Mouse (Mus musculus) kidney, postnatal 0 days (tissue): ENCODE data around the gene Asb17. TPM values are rescaled to one million over a fixed set of nuclear protein-coding genes. Genes with fewer than 3 reads are reported as not detected.
"Not testable (repeated sequence)": the region's sequence is repeated elsewhere in the genome, so short reads cannot be mapped to it uniquely, and the experiment has no call there.

Experiments
- ATAC-seq: fragments of 200-750 bp; cut with Nextera tagmentation; replicated peaks from 2 replicates; pipeline ENCODE4 v1.8.0; 2017; ENCODE audit warnings: low read depth, moderate number of reproducible peaks, moderate TSS enrichment, moderate library complexity; ENCODE audit not compliant: low FRiP score
- DNase-seq: peaks from one replicate; pipeline ENCODE4 v3.0.0-alpha.2; 2016; ENCODE audit warnings: low spot score
- H3K27ac ChIP-seq: fragments of 300-500 bp; sonication (generic); 2 replicates; pipeline ENCODE4 v1.5.1; 2014; ENCODE audit warnings: mild to moderate bottlenecking
- H3K27me3 ChIP-seq: fragments of 300-500 bp; sonication (generic); 2 replicates; pipeline ENCODE4 v1.6.1; 2014; ENCODE audit warnings: low read length, mixed read lengths; ENCODE audit not compliant: insufficient read depth
- H3K36me3 ChIP-seq: fragments of 300-500 bp; sonication (generic); 2 replicates; pipeline ENCODE4 v1.6.1; 2014; ENCODE audit warnings: low read length, mixed read lengths; ENCODE audit not compliant: insufficient read depth
- H3K4me1 ChIP-seq: fragments of 300-500 bp; sonication (generic); replicated peaks from 2 replicates; pipeline ENCODE4 v1.6.1; 2014; ENCODE audit warnings: antibody characterized with exemption, low read length, mixed read lengths; ENCODE audit not compliant: insufficient read depth
- H3K4me2 ChIP-seq: fragments of 300-500 bp; sonication (generic); 2 replicates; pipeline ENCODE4 v1.6.1; 2014; ENCODE audit warnings: mild to moderate bottlenecking, low read length, moderate library complexity, mixed read lengths
- H3K4me3 ChIP-seq: fragments of 300-500 bp; sonication (generic); replicated peaks from 2 replicates; pipeline ENCODE4 v1.5.1; 2014; ENCODE audit warnings: low read depth, low read length
- H3K9ac ChIP-seq: fragments of 300-500 bp; sonication (generic); 2 replicates; pipeline ENCODE4 v1.6.1; 2014; ENCODE audit warnings: low read depth, low read length
- H3K9me3 ChIP-seq: fragments of 300-500 bp; sonication (generic); replicated peaks from 2 replicates; pipeline ENCODE4 v1.6.1; 2016; ENCODE audit warnings: low read length, inconsistent platforms, mixed read lengths
- CTCF ChIP-seq: IDR thresholded peaks from 2 replicates; pipeline ENCODE4 v1.5.1; 2016; ENCODE audit warnings: antibody characterized with exemption, low read depth, mild to moderate bottlenecking, moderate library complexity
- WGBS: fragments of 180-500 bp; shearing (Covaris S2); extraction: QIAGEN DNeasy Blood & Tissue Kit; methylation state at CpG from one replicate; pipeline ENCODE4 v1.1.7; 2014; 5-methylcytosine and 5-hydroxymethylcytosine counted together
- polyA plus RNA-seq: library from polyadenylated mRNA; unstranded; fragments of >200 nt; fragmentation: Nextera tagmentation; extraction: Ambion mirVana; gene quantifications from 2 replicates; pipeline ENCODE4 v1.2.1, GENCODE M21; 2015

Gene Asb17
- polyA plus RNA-seq, 1 experiment from 2014 or later, result not detected

DNA sequence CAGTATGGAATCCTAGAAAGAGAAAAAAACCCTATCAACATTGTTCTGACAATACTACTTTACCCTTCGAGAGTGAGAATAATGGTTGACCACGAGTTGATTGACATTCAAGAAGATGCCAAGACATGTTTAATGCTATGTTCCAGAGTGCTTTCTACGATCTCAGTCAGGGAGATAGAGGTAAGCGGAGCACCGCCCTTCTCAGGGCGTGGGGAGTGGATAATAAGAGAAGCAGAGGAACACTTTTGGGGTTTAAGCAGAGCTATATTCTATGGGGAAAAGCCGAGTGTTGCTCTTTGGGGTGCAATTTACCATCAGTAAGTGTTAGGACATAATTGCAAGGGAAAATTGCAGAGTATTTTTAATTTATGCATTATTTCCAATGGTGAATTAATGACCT, 6.8 kb downstream of the Asb17 start:
- Histone ChIP-seq H3K27ac (no peak overlapping the region), H3K27me3 (no peaks in the 10 kb centered on the region), H3K4me3 (no peak overlapping the region), H3K4me2 (no peak overlapping the region), H3K9ac (no peak overlapping the region), H3K9me3 (no peaks in the 10 kb centered on the region), H3K36me3 (no peaks in the 10 kb centered on the region), H3K4me1 (0 out of 2 replicates have a peak, but pooled peaks cover 5% of the 10 kb centered on the region)
- 85% methylated on average over 7 of the region's 7 CpGs for WGBS
- no peak for DNase-seq
- ATAC-seq, result no peak
- no peak for TF ChIP-seq CTCF

DNA sequence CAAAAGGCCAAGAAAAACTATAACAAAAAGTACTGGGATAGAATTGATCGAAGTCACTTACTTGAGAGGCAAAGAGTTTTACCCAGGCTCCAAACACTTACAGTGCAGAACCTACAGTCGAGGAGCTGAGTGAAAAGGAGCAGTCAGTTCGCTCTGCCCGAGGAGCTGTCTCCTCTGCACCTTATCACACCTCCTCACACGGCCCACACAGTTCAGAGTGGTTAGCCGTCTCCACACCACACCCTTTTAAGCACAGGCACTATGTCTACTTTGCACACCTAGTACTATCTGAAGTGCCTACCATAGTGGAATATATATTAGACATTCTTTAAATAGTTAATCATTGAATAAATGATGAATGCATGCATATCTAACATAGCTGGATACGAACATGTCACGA, 8.3 kb downstream of the Asb17 start:
- Histone ChIP-seq H3K4me2 (no peak overlapping the region), H3K4me1 (0 out of 2 replicates have a peak, but pooled peaks cover 5% of the 10 kb centered on the region), H3K27me3 (no peaks in the 10 kb centered on the region), H3K9me3 (no peaks in the 10 kb centered on the region), H3K27ac (no peak overlapping the region), H3K9ac (no peak overlapping the region), H3K36me3 (no peaks in the 10 kb centered on the region), H3K4me3 (no peak overlapping the region)
- ATAC-seq (no peak), DNase-seq (no peak)
- no peak for TF ChIP-seq CTCF
- 64% methylated on average over 8 of the region's 8 CpGs for WGBS

DNA sequence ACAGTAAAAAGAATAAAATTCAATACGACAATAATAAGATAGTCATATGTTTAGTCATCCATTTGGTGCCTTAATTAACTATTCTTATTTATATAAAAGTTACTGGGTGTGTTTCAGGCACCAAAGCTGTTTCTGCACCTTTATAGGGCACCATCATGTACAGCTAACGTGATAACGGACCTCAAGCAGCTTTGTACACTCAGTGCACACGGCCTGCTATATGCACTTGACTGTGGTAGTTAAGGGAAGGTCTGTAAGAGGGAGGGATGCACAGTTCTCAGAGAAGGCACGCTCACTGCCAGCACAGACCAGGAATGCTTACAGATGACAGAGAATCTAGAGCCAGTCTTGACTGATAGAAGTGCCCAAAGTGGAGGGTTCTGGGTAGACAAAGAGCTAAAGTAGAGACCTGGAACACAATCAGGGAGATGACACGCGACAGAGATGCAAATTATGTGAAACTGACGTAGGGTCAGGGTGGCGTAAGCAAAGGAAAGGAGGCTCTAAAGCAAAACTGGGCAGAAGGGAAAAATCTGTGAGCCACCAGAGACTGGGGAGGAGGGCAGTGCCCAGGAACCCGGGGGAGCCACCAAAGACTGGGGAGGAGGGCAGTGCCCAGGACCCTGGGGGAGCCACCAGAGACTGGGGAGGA, 14.5 kb downstream of the Asb17 start:
- Histone ChIP-seq H3K27me3 (no peaks in the 10 kb centered on the region), H3K4me3 (no peak overlapping the region), H3K4me2 (no peak overlapping the region), H3K9ac (no peak overlapping the region), H3K36me3 (no peaks in the 10 kb centered on the region), H3K27ac (no peak overlapping the region), H3K4me1 (no peaks in the 10 kb centered on the region), H3K9me3 (no peaks in the 10 kb centered on the region)
- WGBS, result 77% methylated on average over 10 of the region's 10 CpGs
- ATAC-seq (no peak), DNase-seq (no peak)
- no peak for TF ChIP-seq CTCF

DNA sequence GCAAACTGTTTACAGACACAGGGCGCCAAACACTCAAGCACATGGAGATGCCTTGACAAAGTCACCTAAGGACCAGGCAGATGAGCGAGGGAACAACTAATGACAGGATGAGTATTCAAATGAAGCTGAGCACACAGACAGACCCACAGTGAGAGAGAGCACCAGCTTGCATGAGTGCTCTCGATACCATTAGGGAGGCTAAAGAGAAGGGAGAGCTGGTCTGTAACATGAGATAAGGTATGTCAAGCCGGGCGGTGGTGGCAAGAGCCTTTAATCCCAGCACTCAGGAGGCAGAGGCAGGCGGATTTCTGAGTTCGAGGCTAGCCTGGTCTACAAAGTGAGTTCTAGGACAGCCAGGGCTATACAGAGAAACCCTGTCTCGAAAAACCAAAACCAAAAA, 16.4 kb downstream of the Asb17 start:
- not testable (repeated sequence) for DNase-seq, H3K9me3 ChIP-seq, H3K4me1 ChIP-seq, H3K27me3 ChIP-seq, H3K27ac ChIP-seq, H3K36me3 ChIP-seq, H3K4me3 ChIP-seq, ATAC-seq, H3K4me2 ChIP-seq, H3K9ac ChIP-seq
- WGBS, result 86% methylated on average over 8 of the region's 8 CpGs

DNA sequence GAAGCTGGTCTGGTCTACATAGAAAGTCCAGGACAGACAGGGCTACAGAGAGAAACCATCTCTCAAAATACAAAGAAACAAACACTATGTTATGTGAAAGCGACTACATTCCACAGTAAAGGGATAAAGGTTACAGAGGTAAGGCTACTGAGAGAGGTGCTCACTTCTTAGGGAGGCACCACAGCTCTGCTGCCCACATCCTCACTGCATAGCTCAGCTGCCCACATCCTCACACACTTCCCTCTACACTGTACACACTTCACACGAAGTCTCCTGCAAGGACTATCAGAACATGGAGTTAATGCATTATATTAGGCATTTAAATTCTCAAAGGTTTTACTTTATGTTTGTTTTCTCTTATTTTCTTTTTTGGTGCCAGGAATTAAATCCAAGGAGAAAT, 19.8 kb downstream of the Asb17 start:
- no peaks in the 10 kb centered on the region for H3K27me3 ChIP-seq
- no peaks in the 10 kb centered on the region for H3K9me3 ChIP-seq
- H3K27ac ChIP-seq, result no peak overlapping the region
- no peak overlapping the region for H3K4me3 ChIP-seq
- no peaks in the 10 kb centered on the region for H3K4me1 ChIP-seq
- no peak for ATAC-seq
- no peak for TF ChIP-seq CTCF
- no peak overlapping the region for H3K4me2 ChIP-seq
- H3K36me3 ChIP-seq, result no peaks in the 10 kb centered on the region
- no peak for DNase-seq
- WGBS, result 86% methylated on average over 2 of the region's 2 CpGs
- no peak overlapping the region for H3K9ac ChIP-seq

DNA sequence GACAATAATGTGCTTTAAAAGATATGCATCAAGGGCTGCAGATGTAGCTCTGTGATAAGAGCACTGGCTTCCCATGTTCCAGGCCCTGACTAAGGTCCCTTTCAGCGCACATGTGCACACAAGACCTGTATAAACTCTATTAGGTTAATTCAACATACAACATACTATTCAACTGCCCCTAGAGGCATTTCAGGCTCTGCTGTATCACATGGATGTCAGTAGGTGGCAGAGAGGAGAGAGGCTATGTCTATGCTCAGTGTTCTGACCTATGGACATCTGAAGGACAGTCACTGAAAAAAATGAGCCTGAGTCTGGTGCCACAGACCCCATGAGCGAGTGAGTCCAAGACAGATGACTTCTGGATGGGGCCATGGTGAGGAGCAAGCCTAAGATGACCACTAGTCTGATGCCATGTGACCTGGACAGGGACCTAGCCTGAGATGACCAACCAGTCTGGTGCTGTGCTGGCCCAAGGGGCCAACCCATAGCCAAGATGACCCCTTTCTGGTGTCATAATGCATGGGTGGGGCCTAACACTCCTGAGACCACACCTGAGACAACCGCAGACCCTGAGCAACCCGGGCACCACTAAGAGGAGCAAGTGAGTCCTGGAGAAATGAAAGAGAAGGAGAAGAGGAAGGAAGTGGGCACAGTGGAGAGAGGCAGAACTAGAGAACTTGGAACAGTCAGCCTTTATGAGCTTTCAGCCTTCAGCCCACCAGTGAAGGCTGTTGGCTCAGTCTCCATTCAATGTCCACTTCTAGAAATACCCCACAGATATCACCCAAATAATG, 20.8 kb downstream of the Asb17 start:
- no peak overlapping the region for H3K4me2 ChIP-seq
- WGBS, result 86% methylated on average over 4 of the region's 4 CpGs

More for the DNA sequence above, 20.8 kb downstream of the Asb17 start:
- H3K36me3 ChIP-seq, result no peaks in the 10 kb centered on the region
- no peaks in the 10 kb centered on the region for H3K9me3 ChIP-seq
- TF ChIP-seq CTCF, result peak; percentile 28; the same call in 1 of the 2 replicates
- H3K27me3 ChIP-seq, result no peaks in the 10 kb centered on the region
- H3K4me1 ChIP-seq, result no peaks in the 10 kb centered on the region
- H3K4me3 ChIP-seq, result no peak overlapping the region
- DNase-seq, result no peak
- ATAC-seq, result no peak
- no peak overlapping the region for H3K9ac ChIP-seq
- no peak overlapping the region for H3K27ac ChIP-seq
